Mouse (Mus musculus) kidney, embryonic 16.5 days (tissue): ENCODE data around the gene Lsamp. TPM values are rescaled to one million over a fixed set of nuclear protein-coding genes. Genes with fewer than 3 reads are reported as not detected.

Experiments
- ATAC-seq: fragments of 200-750 bp; cut with Nextera tagmentation; 2 replicates; pipeline ENCODE4 v1.8.0; 2017; ENCODE audit warnings: moderate TSS enrichment; ENCODE audit not compliant: low FRiP score, low TSS enrichment
- H3K27ac ChIP-seq: fragments of 300-500 bp; sonication (generic); 2 replicates; pipeline ENCODE4 v1.5.1; 2014; ENCODE audit warnings: low read length
- H3K27me3 ChIP-seq: fragments of 300-500 bp; sonication (generic); 2 replicates; pipeline ENCODE4 v1.6.1; 2014; ENCODE audit warnings: low read length, control low read depth, mixed read lengths; ENCODE audit not compliant: insufficient read depth
- H3K36me3 ChIP-seq: fragments of 300-500 bp; sonication (generic); 2 replicates; pipeline ENCODE4 v1.6.1; 2014; ENCODE audit warnings: low read length, control low read depth, mixed read lengths; ENCODE audit not compliant: insufficient read depth
- H3K4me1 ChIP-seq: fragments of 300-500 bp; sonication (generic); 2 replicates; pipeline ENCODE4 v1.6.1; 2014; ENCODE audit warnings: low read length, control low read depth, mixed read lengths; ENCODE audit not compliant: insufficient read depth
- H3K4me2 ChIP-seq: fragments of 300-500 bp; sonication (generic); replicated peaks from 2 replicates; pipeline ENCODE4 v1.6.1; 2014; ENCODE audit warnings: low read depth, low read length
- H3K4me3 ChIP-seq: fragments of 300-500 bp; sonication (generic); 2 replicates; pipeline ENCODE4 v1.5.1; 2014; ENCODE audit warnings: mild to moderate bottlenecking, low read length
- H3K9ac ChIP-seq: fragments of 300-500 bp; sonication (generic); replicated peaks from 2 replicates; pipeline ENCODE4 v1.6.1; 2014; ENCODE audit warnings: low read length
- H3K9me3 ChIP-seq: fragments of 300-500 bp; sonication (generic); 2 replicates; pipeline ENCODE4 v1.6.1; 2016; ENCODE audit warnings: low read length, control low read depth
- WGBS: fragments of 180-500 bp; shearing (Covaris S2); extraction: QIAGEN DNeasy Blood & Tissue Kit; methylation state at CpG from one replicate; pipeline ENCODE4 v1.1.7; 2014; 5-methylcytosine and 5-hydroxymethylcytosine counted together
- polyA plus RNA-seq: library from polyadenylated mRNA; unstranded; fragments of >200 nt; fragmentation: Nextera tagmentation; extraction: Ambion mirVana; gene quantifications from 2 replicates; pipeline ENCODE4 v1.2.1, GENCODE M21; 2015

Gene Lsamp
- polyA plus RNA-seq, 1 experiment from 2014 or later: 3.4 TPM

- Histone ChIP-seq H3K27ac (no peak overlapping the region), H3K9ac (no peak overlapping the region), H3K4me2 (no peak overlapping the region), H3K27me3 (no peaks in the 10 kb centered on the region), H3K9me3 (no peaks in the 10 kb centered on the region), H3K4me1 (no peaks in the 10 kb centered on the region), H3K36me3 (no peaks in the 10 kb centered on the region), H3K4me3 (no peak overlapping the region)
- no peak for ATAC-seq
- WGBS: 91% methylated on average over 2 of the region's 2 CpGs
These were observed 1292.0 kb downstream of the Lsamp start for GRCm38 (mm10) chr16:41275999-41276671.

- no peak overlapping the region for H3K27ac ChIP-seq
- 69% methylated on average over 3 of the region's 3 CpGs for WGBS
- H3K36me3 ChIP-seq: no peaks in the 10 kb centered on the region
- H3K9ac ChIP-seq: no peak overlapping the region
- H3K4me3 ChIP-seq: no peak overlapping the region
- H3K4me2 ChIP-seq: no peak overlapping the region
- no peaks in the 10 kb centered on the region for H3K27me3 ChIP-seq
- ATAC-seq: no peak
- H3K4me1 ChIP-seq: no peaks in the 10 kb centered on the region
- H3K9me3 ChIP-seq: no peaks in the 10 kb centered on the region
These were observed 1333.8 kb downstream of the Lsamp start for GRCm38 (mm10) chr16:41317992-41318391.

- H3K9me3 ChIP-seq: no peaks in the 10 kb centered on the region
- H3K4me2 ChIP-seq: no peak overlapping the region
- no peak for ATAC-seq
- H3K4me3 ChIP-seq: no peak overlapping the region
- H3K27me3 ChIP-seq: no peaks in the 10 kb centered on the region
- no peaks in the 10 kb centered on the region for H3K36me3 ChIP-seq
- WGBS: 69% methylated on average over 1 of the region's 1 CpGs
- no peak overlapping the region for H3K27ac ChIP-seq
- H3K4me1 ChIP-seq: no peaks in the 10 kb centered on the region
- no peak overlapping the region for H3K9ac ChIP-seq
These were observed 1359.3 kb downstream of the Lsamp start for GRCm38 (mm10) chr16:41343431-41343830.

- Histone ChIP-seq H3K9me3 (no peaks in the 10 kb centered on the region), H3K9ac (no peak overlapping the region), H3K27me3 (no peaks in the 10 kb centered on the region), H3K4me2 (no peak overlapping the region), H3K4me1 (no peaks in the 10 kb centered on the region), H3K27ac (no peak overlapping the region), H3K36me3 (no peaks in the 10 kb centered on the region), H3K4me3 (no peak overlapping the region)
- no peak for ATAC-seq
- WGBS: 84% methylated on average over 2 of the region's 2 CpGs
These were observed 1381.0 kb downstream of the Lsamp start for GRCm38 (mm10) chr16:41365138-41365537.

GRCm38 (mm10) chr16:41383702-41384101 is 1399.5 kb downstream of the Lsamp start:
- no peaks in the 10 kb centered on the region for H3K4me1 ChIP-seq
- no peak overlapping the region for H3K4me3 ChIP-seq
- H3K27ac ChIP-seq: no peak overlapping the region
- no peaks in the 10 kb centered on the region for H3K36me3 ChIP-seq
- ATAC-seq: no peak
- WGBS: 41% methylated on average over 3 of the region's 3 CpGs
- H3K4me2 ChIP-seq: no peak overlapping the region
- H3K9me3 ChIP-seq: no peaks in the 10 kb centered on the region
- H3K9ac ChIP-seq: no peak overlapping the region
- no peaks in the 10 kb centered on the region for H3K27me3 ChIP-seq

GRCm38 (mm10) chr16:41384288-41384687 is 1400.1 kb downstream of the Lsamp start:
- Histone ChIP-seq H3K36me3 (no peaks in the 10 kb centered on the region), H3K27ac (no peak overlapping the region), H3K4me3 (no peak overlapping the region), H3K27me3 (no peaks in the 10 kb centered on the region), H3K9ac (no peak overlapping the region), H3K4me1 (no peaks in the 10 kb centered on the region), H3K9me3 (no peaks in the 10 kb centered on the region), H3K4me2 (no peak overlapping the region)
- 76% methylated on average over 1 of the region's 1 CpGs for WGBS
- ATAC-seq: no peak

GRCm38 (mm10) chr16:41408850-41409249 is 1424.7 kb downstream of the Lsamp start:
- H3K27me3 ChIP-seq: no peaks in the 10 kb centered on the region
- H3K4me2 ChIP-seq: 0 out of 2 replicates have a peak overlapping the region, but pooled peaks have one; percentile 9
- H3K9ac ChIP-seq: no peak overlapping the region
- WGBS: 25% methylated on average over 7 of the region's 7 CpGs
- H3K4me3 ChIP-seq: no peak overlapping the region
- no peaks in the 10 kb centered on the region for H3K36me3 ChIP-seq
- no peaks in the 10 kb centered on the region for H3K9me3 ChIP-seq
- ATAC-seq: peak; percentile 73
- no peaks in the 10 kb centered on the region for H3K4me1 ChIP-seq
- no peak overlapping the region for H3K27ac ChIP-seq

GRCm38 (mm10) chr16:41410671-41411070 is 1426.5 kb downstream of the Lsamp start:
- Histone ChIP-seq H3K27ac (no peak overlapping the region), H3K4me1 (no peaks in the 10 kb centered on the region), H3K4me3 (no peak overlapping the region), H3K4me2 (no peak overlapping the region), H3K27me3 (no peaks in the 10 kb centered on the region), H3K9me3 (no peaks in the 10 kb centered on the region), H3K36me3 (no peaks in the 10 kb centered on the region), H3K9ac (no peak overlapping the region)
- WGBS: 30% methylated on average over 3 of the region's 3 CpGs
- ATAC-seq: peak; percentile 73; the same call in 1 of the 2 replicates

GRCm38 (mm10) chr16:41417363-41417762 is 1433.2 kb downstream of the Lsamp start:
- H3K4me1 ChIP-seq: no peaks in the 10 kb centered on the region
- H3K27ac ChIP-seq: no peak overlapping the region
- no peak for ATAC-seq

GRCm38 (mm10) chr16:41467391-41467790 is 1483.2 kb downstream of the Lsamp start:
- no peak overlapping the region for H3K27ac ChIP-seq
- ATAC-seq: no peak
- no peaks in the 10 kb centered on the region for H3K9me3 ChIP-seq
- no peak overlapping the region for H3K4me2 ChIP-seq
- no peak overlapping the region for H3K4me3 ChIP-seq
- H3K9ac ChIP-seq: no peak overlapping the region
- WGBS: 75% methylated on average over 2 of the region's 2 CpGs
- H3K4me1 ChIP-seq: no peaks in the 10 kb centered on the region
- no peaks in the 10 kb centered on the region for H3K27me3 ChIP-seq
- no peaks in the 10 kb centered on the region for H3K36me3 ChIP-seq

More at GRCm38 (mm10) chr16:41417363-41417762, 1433.2 kb downstream of the Lsamp start:
- Histone ChIP-seq H3K9me3 (no peaks in the 10 kb centered on the region), H3K36me3 (no peaks in the 10 kb centered on the region), H3K9ac (no peak overlapping the region), H3K27me3 (no peaks in the 10 kb centered on the region), H3K4me2 (no peak overlapping the region), H3K4me3 (no peak overlapping the region)
- 76% methylated on average over 5 of the region's 5 CpGs for WGBS
